Mouse (Mus musculus) stomach, postnatal 0 days (tissue): ENCODE measurements around the gene Mfsd6l.

Experiments
- CTCF ChIP-seq: IDR thresholded peaks from 2 replicates; pipeline ENCODE4 v1.5.1; 2016; ENCODE audit warnings: antibody characterized with exemption, low read depth, mild to moderate bottlenecking, moderate library complexity
- EP300 ChIP-seq: optimal IDR thresholded peaks from 2 replicates; pipeline ENCODE3; 2016; ENCODE audit warnings: antibody characterized with exemption

DNA sequence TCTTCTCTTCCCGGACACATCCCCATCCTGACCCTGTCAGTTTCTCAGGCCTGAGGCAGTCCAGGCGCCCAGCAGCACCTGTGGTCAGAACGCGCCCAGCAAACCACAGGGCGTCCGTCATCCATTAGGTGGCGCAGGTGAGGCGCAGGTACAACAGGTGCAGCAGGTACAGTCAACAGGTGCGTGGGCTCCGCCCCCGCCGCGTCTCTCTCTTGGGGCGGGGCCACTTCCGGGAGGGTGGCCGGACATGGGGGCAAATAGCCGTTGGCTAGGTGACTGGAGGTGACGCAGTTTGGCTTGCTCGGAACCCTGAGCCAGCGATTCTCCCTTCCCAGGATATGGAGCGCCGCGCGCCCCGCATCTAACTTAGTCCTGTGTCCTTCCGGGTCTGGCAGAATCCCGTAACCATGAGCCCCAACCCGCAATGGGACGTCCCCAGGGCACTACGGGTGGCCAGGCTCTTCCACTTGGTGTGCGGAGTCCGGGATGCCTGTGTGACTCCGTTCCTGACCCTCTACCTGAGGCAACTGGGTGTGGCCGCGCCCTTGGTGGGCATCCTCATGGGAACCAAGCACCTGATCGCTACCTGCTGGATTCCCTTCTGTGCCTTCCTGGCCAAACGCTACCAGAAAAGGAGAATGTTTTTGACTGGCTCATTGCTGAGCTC is at the start of gene Mfsd6l:
- TF ChIP-seq CTCF (peak; percentile 84), EP300 (no peak)
